Mouse (Mus musculus) neural tube, postnatal 0 days (tissue): ENCODE measurements around the gene Vma21. TPM values are rescaled to one million over a fixed set of nuclear protein-coding genes. Genes with fewer than 3 reads are reported as not detected.

Experiments
- polyA plus RNA-seq: library from polyadenylated mRNA; unstranded; fragments of >200 nt; fragmentation: Nextera tagmentation; extraction: Ambion mirVana; gene quantifications from 2 replicates; pipeline ENCODE4 v1.2.1, GENCODE M21; 2015

Gene Vma21
- polyA plus RNA-seq: 70.0 and 74.2 TPM in 2 replicates

DNA sequence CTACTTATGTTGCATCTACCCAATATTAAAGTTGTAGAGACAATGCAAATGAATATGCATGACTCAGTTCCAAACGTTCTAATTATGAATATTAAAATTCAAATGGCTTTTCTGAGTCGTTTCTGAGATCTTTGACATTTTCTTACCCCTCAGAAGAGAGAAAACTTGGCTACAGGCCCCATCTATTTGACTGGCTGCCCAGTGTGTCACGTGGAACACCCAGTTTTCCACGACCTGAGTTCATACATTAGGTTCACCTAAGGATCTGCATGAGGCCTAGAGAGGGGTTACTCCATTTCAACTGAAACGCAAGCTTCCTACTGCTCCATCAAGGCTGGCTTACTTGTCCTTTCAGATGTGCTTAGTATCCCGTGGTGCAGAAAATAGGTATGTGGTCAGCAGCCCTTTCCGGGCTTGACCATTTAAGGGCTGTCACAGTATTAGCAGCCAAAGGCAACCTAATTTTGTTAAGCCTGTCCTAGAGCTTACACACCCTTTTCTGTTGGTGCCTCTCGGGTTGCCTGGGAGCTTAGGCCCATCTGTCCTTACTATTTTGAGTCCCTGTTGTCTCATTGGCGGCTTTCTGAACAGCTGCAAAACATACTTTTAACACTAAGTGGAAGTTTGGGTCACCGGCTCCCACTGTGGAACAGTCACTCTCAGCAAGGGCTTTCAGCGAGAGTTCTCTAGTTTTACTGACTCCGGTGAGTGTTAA lies at the start of gene Vma21:
Gene Vma21 (plus strand): TSS at position 294 of the 715 bp plus-strand sequence.

Other genes with a start within 250 kb of the Vma21 start
- 1.5 and 1.6 TPM in 2 replicates for gene Gpr50, start 152.3 kb upstream of the Vma21 start, polyA plus RNA-seq
- gene Gm1141, start 105.1 kb downstream of the Vma21 start, polyA plus RNA-seq: not detected in 2 replicates
- 10.0 TPM in 2 replicates for gene Prrg3, start 146.7 kb downstream of the Vma21 start, polyA plus RNA-seq
- not detected in 2 replicates for gene Fate1, start 157.1 kb downstream of the Vma21 start, polyA plus RNA-seq
- gene Cnga2, start 175.9 kb downstream of the Vma21 start, polyA plus RNA-seq: 0.13 and 0.25 TPM in 2 replicates